Mouse (Mus musculus) brain, embryonic 18.5 days (tissue): ENCODE data around the gene Retsat.

Experiments used
- DNase-seq: peaks from one replicate; pipeline ENCODE4 v3.0.0-alpha.2; 2012; ENCODE audit warnings: low read depth, low spot score

Gene Retsat

DNA sequence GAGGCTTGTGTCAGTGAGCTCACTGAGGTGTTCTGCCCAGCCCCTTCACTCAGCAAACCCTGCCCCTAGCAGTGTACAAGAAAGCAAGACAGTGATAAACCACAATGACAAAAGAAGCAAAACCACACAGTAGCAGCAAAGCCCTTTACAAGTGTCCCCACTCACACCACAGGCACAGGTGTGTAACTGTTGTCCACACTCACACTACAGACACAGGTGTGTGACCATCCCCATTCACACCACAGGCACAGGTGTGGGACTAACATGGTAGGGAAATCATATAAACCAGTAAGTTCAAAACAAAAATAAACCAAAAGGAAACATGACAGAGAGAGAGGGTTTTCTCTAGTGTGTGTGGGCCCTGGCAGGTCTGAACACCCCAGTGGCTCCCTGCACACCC is 10.0 kb upstream of the Retsat start:
- DNase-seq: no peak

DNA sequence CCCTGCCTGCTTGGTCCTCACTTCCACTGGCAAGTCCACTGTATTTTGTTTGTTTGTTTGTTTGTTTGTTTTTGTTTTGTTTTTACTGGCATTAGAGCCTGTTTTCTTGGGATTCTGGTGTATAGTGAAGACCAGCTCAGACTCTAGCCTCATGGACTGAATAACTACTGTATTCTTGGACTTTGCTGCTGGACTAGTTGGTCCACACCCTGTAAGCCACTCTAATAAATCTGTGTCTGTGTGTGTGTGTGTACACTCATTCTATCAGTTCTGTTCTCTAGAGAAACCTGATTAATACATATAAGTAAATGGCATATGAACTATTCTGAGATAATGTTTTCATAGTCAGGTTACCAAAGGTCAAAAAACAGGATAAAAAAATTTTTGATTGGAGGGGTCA is 8.2 kb upstream of the Retsat start:
- no peak for DNase-seq

GRCm38 (mm10) chr6:72593011-72593803 is 5.1 kb upstream of the Retsat start:
- DNase-seq: no peak

GRCm38 (mm10) chr6:72593914-72594313 is 4.4 kb upstream of the Retsat start:
- DNase-seq: no peak

GRCm38 (mm10) chr6:72597083-72597874 is 996 bp upstream of the Retsat start:
- no peak for DNase-seq

- DNase-seq: no peak
These were observed 699 bp downstream of the Retsat start for GRCm38 (mm10) chr6:72598791-72599557.

DNA sequence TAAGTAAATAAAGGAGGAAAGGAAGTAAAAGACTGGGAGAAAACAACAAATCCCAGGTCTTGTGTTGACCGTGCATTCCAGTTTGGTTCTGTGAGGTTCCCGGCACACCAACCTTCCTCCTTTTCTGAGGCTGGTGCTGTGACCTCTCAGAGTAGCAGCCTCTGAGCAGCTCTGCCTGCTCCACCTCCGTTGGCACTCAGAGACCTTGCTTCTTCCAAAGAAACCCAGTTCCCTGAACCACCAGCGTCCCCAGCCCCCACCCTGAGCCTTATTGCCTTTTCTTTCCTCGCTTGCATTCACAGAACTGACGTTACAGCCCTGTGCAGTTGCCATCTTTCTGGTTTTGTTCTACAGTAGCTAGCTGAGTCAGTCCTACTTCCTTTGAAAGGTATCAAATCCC is 1.9 kb downstream of the Retsat start:
- no peak for DNase-seq

- no peak for DNase-seq
These were observed 2.5 kb downstream of the Retsat start for GRCm38 (mm10) chr6:72600771-72601170.

DNA sequence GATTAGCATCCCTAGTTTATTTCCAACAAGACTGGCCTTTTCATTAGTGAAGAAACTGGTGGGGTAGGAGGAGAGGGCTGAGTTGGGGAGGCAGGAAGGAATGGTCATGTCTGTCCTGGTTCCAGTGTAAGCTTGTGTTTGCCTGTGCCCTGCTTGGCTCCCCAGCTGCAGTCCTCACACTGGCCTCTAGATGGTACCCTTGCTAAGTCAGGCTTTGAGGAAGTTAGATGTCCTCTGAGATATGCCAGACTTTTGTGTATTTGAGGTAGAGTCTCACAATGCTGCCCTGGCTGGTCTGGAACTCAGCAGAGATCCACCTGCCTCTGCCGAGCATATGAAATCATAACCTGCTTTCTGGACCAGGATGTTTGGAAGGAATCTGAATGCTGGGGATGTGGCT is 3.5 kb downstream of the Retsat start:
- no peak for DNase-seq

DNA sequence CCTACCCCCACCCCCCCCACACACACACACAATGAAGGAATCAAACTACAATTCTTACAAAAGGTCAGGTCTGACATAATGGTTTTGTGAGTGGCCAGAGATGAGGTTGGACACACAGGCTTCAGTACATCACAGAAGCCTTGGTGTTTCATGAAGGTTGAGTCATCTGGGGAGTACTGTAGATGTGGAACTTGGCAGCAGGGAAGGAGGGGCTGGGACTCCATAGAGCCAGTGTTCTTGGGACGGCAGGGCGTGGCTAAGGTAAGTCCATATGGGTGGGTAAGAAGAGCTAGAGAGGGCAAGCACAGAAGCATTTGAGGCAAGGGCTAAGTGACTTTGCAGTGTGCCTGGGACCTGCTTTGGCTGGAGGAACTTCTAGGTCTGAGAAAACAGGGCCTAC is 5.8 kb downstream of the Retsat start:
- DNase-seq: no peak

DNA sequence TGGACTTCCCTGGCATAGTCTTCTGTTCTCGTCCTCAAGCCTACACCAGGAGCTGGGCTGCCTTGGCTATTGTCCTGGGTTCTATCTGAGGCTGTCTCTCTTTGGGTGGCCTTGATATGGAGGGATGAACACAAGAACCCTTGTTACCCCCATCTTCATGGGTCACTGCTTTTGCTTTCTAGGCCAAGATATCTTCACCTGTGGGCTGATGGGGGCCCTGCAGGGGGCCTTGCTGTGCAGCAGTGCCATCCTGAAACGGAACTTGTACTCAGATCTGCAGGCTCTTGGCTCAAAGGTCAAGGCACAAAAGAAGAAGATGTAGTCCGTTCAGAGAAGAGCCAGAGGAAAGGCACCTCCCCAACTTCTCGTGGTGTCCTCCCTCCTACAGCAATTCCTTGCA is 8.8 kb downstream of the Retsat start:
- DNase-seq: no peak

DNA sequence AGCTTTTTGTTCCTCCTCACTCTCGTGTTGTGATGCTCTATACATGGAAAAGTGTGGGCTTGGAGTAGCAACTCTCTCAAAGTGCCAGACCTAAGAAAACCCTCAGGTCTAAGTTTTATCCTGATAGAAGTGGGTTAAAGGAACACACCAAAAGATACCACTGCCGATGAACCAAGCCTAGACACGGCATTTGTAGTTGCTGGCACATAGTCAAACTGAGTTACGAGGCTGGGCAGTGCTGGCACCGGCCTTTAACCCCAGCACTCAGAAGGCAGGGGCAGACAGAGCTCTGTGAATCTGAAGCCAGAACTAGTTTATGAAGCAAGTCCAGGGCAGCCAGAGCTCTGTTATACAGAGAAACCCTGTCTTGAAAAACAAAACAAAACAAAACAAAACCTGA is 9.4 kb downstream of the Retsat start:
- no peak for DNase-seq

GRCm38 (mm10) chr6:72608662-72609184 is 10.4 kb downstream of the Retsat start:
- DNase-seq: no peak

DNA sequence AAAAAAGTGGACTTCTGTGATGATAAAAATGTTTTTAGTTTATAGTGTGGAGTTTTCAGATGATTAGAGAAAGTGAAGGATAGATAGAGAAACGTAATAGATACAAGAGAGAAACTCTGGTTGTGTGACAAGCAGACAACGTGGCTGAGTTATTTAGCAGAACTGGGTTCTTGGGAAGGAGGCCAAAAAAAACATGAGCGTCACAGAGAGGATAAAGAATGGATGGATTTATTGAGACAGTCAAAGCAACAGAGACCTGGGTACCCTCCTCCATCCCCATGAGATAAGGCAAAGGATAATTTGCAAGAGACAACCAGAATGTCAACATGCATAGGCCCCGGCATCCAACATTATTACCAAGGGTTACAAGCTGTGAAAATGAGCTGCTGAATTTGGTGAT is 12.0 kb downstream of the Retsat start:
- DNase-seq: no peak

DNA sequence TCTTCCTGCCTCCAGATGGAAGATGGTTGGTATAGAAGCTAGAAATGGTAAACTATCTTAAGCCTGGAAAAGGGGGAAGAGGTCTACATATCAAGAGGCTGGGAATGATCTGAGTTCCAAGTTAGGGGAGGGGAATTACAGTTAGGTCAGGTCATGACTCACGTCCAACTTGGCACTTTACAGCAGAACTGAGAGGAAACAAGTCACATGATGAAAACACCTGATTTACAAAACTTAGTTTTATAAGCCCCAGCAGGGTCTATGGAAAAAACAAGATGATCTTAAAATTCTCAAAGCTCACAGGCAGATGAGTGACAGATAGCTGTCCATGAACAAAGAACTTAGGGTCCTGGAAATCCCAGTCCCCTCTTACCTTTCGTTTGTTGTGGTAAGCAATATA is 16.9 kb downstream of the Retsat start:
- no peak for DNase-seq

- no peak for DNase-seq
These were observed 17.5 kb downstream of the Retsat start for GRCm38 (mm10) chr6:72615561-72616375.

- peak; percentile 87 for DNase-seq
These were observed 18.5 kb downstream of the Retsat start, which contains the start of gene Tgoln1 for GRCm38 (mm10) chr6:72616643-72617288. Gene Tgoln1, minus strand, starts transcription at chr6:72617000.

GRCm38 (mm10) chr6:72619734-72620532 is 21.7 kb downstream of the Retsat start:
- DNase-seq: no peak

DNA sequence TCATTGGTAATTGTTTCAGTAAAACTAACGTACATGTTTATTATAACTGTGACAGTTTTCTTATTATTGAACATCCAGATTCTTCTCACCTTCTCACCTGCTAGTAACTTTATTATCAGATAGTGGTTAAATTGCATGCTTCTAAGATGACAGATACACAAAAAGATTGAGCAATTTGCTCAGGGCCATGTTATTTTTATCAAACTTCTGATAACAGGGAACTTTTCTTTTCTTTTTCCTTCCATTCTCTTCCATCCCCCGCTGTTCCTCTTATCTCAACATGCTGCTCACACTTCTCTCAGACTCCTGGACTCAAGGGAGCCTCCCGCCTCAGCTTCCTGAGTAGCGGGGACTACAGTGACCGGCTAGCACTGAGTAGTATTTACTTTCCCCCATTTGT is 22.6 kb downstream of the Retsat start:
- DNase-seq: no peak

DNA sequence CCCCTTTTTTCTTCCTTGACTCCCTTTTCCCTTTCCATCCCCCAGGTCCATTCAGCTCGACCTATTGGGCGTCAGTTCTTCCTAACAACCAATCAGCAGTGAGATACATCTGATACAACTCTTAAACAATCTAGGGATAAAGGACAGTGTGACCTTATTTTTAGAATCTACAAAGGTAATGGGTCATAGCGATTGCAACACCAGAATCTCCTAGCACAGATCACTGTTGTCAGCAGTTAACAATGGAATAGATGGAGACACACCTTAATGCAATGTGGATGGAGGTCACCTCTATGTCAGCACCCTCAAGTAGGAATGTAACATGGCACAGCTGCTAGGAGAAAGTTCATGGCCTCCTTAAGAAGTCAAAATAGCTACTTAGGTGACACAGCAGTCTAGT is 24.6 kb downstream of the Retsat start:
- DNase-seq: no peak
